Mouse (Mus musculus) T-helper 17 cell (primary cell): ENCODE measurements around the gene Stam2.

Experiments
- in situ Hi-C, 2 experiments: fragments of 300-600 bp; cut with MboI, MseI; formaldehyde crosslinking; loops; 1 replicate in 1 of 2; 2 replicates in 1 of 2; pipeline ENCODE4 v1.15.1; 2025; ENCODE audit warnings: high pct_unique_total_duplicates in 2 of 2

The Stam2 gene

GRCm38 (mm10) chr2:52742256-52743158, at the start of gene Stam2:
Gene Stam2, minus strand, starts transcription at chr2:52742281.
- in situ Hi-C loops = loop anchor here in 1 of 2 experiments (10.0 kb wide), 1 partner anchor 452 kb away; the partner anchor contains the start of genes Arl6ip6 and Prpf40a

- in situ Hi-C loops = no loop called here
Measured at GRCm38 (mm10) chr2:52785106-52785721, 43.1 kb upstream of the Stam2 start.

GRCm38 (mm10) chr2:52779987-52780386, 37.9 kb upstream of the Stam2 start:
- in situ Hi-C loops = loop anchor here in 1 of 2 experiments (5.0 kb wide), 1 partner anchor 1332 kb away; no protein-coding TSS in a partner anchor

GRCm38 (mm10) chr2:52779381-52779780, 37.3 kb upstream of the Stam2 start:
- in situ Hi-C loops = no loop called here

GRCm38 (mm10) chr2:52777839-52778238, 35.8 kb upstream of the Stam2 start:
- in situ Hi-C loops = no loop called here

GRCm38 (mm10) chr2:52774373-52774772, 32.3 kb upstream of the Stam2 start:
- in situ Hi-C loops = no loop called here

- in situ Hi-C loops = no loop called here
Measured at GRCm38 (mm10) chr2:52772774-52773393, 30.8 kb upstream of the Stam2 start.

GRCm38 (mm10) chr2:52765130-52765529, 23.0 kb upstream of the Stam2 start:
- in situ Hi-C loops = no loop called here

- in situ Hi-C loops = loop anchor here (5.0 kb wide), 2 partner anchors 308 to 323 kb away; no protein-coding TSS in a partner anchor
Measured at GRCm38 (mm10) chr2:52763891-52764290, 21.8 kb upstream of the Stam2 start.

GRCm38 (mm10) chr2:52763040-52763736, 21.1 kb upstream of the Stam2 start:
- in situ Hi-C loops = loop anchor here (5.0 kb wide), 2 partner anchors 309 to 324 kb away; no protein-coding TSS in a partner anchor

- in situ Hi-C loops = loop anchor here (5.0 kb wide), 2 partner anchors 310 to 325 kb away; no protein-coding TSS in a partner anchor
Measured at GRCm38 (mm10) chr2:52762529-52762928, 20.4 kb upstream of the Stam2 start.

GRCm38 (mm10) chr2:52758627-52759026, 16.5 kb upstream of the Stam2 start:
- in situ Hi-C loops = no loop called here

GRCm38 (mm10) chr2:52756691-52757090, 14.6 kb upstream of the Stam2 start:
- in situ Hi-C loops = no loop called here

- in situ Hi-C loops = no loop called here
Measured at GRCm38 (mm10) chr2:52753573-52754317, 11.7 kb upstream of the Stam2 start.

GRCm38 (mm10) chr2:52744099-52744498, 2.0 kb upstream of the Stam2 start:
- in situ Hi-C loops = loop anchor here in 1 of 2 experiments (10.0 kb wide), 1 partner anchor 451 kb away; the partner anchor contains the start of genes Arl6ip6 and Prpf40a

- in situ Hi-C loops = loop anchor here in 1 of 2 experiments (10.0 kb wide), 1 partner anchor 453 kb away; the partner anchor contains the start of genes Arl6ip6 and Prpf40a
Measured at GRCm38 (mm10) chr2:52741681-52742255, 313 bp downstream of the Stam2 start.

GRCm38 (mm10) chr2:52740596-52740995, 1.5 kb downstream of the Stam2 start:
- in situ Hi-C loops = loop anchor here in 1 of 2 experiments (10.0 kb wide), 1 partner anchor 454 kb away; the partner anchor contains the start of genes Arl6ip6 and Prpf40a

GRCm38 (mm10) chr2:52734504-52734903, 7.6 kb downstream of the Stam2 start:
- in situ Hi-C loops = no loop called here

GRCm38 (mm10) chr2:52733659-52734058, 8.4 kb downstream of the Stam2 start:
- in situ Hi-C loops = no loop called here

GRCm38 (mm10) chr2:52732611-52733010, 9.5 kb downstream of the Stam2 start:
- in situ Hi-C loops = no loop called here
